Mouse (Mus musculus) heart, postnatal 0 days (tissue): ENCODE data around the gene BC005624.

Experiments
- CTCF ChIP-seq: IDR thresholded peaks from 2 replicates; pipeline ENCODE4 v1.5.1; 2016; ENCODE audit warnings: antibody characterized with exemption, control low read depth, low read depth
- EP300 ChIP-seq: IDR thresholded peaks from 2 replicates; pipeline ENCODE4 v1.6.1; 2016; ENCODE audit warnings: antibody characterized with exemption, low read depth

GRCm38 (mm10) chr2:30925181-30925580 is 56.8 kb downstream of the BC005624 start:
- TF ChIP-seq EP300 (no peak), CTCF (no peak)
